Mouse (Mus musculus) kidney, adult 10 weeks (tissue): ENCODE results near the gene Fads2. TPM values are rescaled to one million over a fixed set of nuclear protein-coding genes. Genes with fewer than 3 reads are reported as not detected.

ENCODE experiments used
- polyA plus RNA-seq: library from polyadenylated mRNA; stranded (reverse); fragments of 350-450 nt; fragmentation: Illumina TruSeq; extraction: RNeasy Lipid Tissue Mini Kit (QIAGEN cat#74804); gene quantifications from one replicate; pipeline ENCODE4 v1.2.3, GENCODE M21; 2014; ENCODE audit warnings: low read depth, low replicate concordance

Fads2 gene
- 23.4 TPM for polyA plus RNA-seq

GRCm38 (mm10) chr19:10101341-10102053, at the start of gene Fads2:
Gene Fads2, minus strand, starts transcription at chr19:10101746.

GRCm38 (mm10) chr19:10041388-10042148, 60.0 kb downstream of the Fads2 start, which contains the start of gene Fads3:
Gene Fads3, plus strand, starts transcription at chr19:10041569.

Other genes with a start within 250 kb of the Fads2 start
- gene Incenp, start 202.2 kb downstream of the Fads2 start, polyA plus RNA-seq: 0.73 TPM
- 3,567 TPM for gene Fth1, start 121.1 kb downstream of the Fads2 start, polyA plus RNA-seq
- 0.20 TPM for gene Best1, start 100.1 kb downstream of the Fads2 start, polyA plus RNA-seq
- gene Rab3il1, start 100.1 kb downstream of the Fads2 start, polyA plus RNA-seq: 3.1 TPM
- 61.0 TPM for gene Fads3, start 60.2 kb downstream of the Fads2 start, polyA plus RNA-seq
- gene Fads1, start 81.1 kb upstream of the Fads2 start, polyA plus RNA-seq: 54.3 TPM
- gene Tmem258, start 102.3 kb upstream of the Fads2 start, polyA plus RNA-seq: 30.8 TPM
- gene Fen1, start 102.4 kb upstream of the Fads2 start, polyA plus RNA-seq: 1.2 TPM
- 1.8 TPM for gene Myrf, start 139.0 kb upstream of the Fads2 start, polyA plus RNA-seq
- not detected for gene Dagla, start 203.1 kb upstream of the Fads2 start, polyA plus RNA-seq